Mouse (Mus musculus) gonadal fat pad, adult 2 months (tissue): ENCODE data around the gene Tor1b. TPM values are rescaled to one million over a fixed set of nuclear protein-coding genes. Genes with fewer than 3 reads are reported as not detected.

Source experiments
- DNase-seq: peaks from one replicate; pipeline ENCODE4 v3.0.0-alpha.2; 2012; ENCODE audit warnings: low read depth
- polyA plus RNA-seq: library from polyadenylated mRNA; depleted of rRNA; stranded (reverse); fragments of >200 nt; gene quantifications from 2 replicates; pipeline ENCODE4 v1.2.3, GENCODE M21; 2012; rRNA removed

The Tor1b gene
- polyA plus RNA-seq, 1 experiment = 31.4 TPM

- DNase-seq = no peak
These were observed 37.5 kb downstream of the Tor1b start for GRCm38 (mm10) chr2:30990221-30990620.

GRCm38 (mm10) chr2:30994853-30995252 is 42.1 kb downstream of the Tor1b start:
- no peak for DNase-seq

- DNase-seq = no peak
These were observed 42.8 kb downstream of the Tor1b start for GRCm38 (mm10) chr2:30995432-30995996.

DNA sequence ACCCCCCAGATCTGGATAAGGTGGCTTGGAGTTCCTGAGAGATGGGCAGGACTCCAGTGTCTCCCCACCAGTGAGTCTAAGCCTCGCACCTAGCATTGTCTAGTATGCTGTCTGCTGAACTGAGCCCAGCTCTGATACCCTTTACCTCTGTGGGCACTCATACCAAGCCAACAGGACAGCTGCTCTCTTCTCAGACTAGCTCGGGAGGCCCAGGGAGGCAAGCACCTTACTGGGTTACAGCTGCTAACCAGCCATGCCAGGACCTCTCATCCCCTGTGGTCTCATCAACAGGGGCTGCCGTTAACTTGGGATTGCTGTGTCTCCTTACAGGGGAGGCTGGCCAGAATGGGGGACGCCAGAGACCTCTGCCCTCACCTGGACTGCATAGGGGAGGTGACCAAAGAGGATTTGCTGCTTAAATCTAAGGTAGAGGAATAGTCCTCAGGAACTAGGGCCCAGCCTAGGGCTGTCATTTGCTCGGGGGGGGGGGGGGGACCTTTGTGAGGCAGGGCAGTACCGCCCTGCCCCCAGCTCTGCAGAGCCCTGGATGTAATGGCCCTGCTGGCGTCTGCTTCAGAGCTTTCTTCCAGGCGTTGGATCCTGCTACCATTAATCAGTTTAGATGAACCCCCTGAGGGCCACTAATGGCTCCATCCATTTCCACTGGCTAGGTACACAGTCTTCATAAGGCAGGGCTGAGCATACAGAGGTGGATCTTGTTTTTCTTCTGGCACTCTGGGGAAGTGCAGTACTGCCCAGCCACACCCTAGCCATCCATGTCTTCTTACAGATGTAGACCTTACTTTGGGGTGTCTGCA is 45.9 kb downstream of the Tor1b start:
- no peak for DNase-seq

DNA sequence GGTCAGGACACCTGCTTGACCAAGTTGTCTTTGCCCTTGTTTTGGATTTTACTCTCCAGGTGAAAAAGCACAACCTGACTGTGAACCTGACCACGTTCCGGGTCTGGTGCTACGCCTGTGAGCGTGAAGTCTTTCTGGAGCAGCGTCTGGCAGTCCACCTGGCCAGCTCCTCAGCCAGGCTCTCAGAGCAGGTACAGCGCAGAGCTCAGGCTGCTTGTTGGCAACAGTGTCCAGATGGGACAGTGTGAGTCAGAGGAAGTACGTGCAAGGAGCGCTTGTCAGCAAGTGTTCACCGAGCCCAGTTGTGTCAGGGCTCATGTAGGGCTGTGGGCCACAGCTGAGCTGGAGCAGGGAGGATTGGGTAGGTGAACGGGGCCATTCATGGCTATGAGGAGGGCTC is 50.1 kb downstream of the Tor1b start:
- no peak for DNase-seq

DNA sequence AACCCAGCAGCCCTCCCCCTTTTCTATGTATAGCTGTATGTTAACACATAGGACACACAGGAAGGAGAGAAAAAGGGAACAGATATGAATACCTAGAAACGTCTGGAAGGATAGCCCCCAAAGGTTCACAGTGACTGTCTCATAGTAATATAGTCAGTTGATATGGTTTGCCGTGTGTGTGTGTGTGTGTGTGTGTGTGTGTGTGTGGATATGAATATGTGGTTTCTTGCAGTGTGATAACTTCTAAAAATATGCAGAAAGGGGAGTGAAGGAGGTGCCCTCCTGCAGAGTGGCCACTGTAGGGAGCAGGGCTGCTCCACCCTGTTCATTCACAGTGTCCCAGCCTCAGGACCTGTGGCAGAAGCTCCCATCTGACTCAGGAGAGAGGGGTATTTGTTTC is 52.7 kb downstream of the Tor1b start:
- no peak for DNase-seq

DNA sequence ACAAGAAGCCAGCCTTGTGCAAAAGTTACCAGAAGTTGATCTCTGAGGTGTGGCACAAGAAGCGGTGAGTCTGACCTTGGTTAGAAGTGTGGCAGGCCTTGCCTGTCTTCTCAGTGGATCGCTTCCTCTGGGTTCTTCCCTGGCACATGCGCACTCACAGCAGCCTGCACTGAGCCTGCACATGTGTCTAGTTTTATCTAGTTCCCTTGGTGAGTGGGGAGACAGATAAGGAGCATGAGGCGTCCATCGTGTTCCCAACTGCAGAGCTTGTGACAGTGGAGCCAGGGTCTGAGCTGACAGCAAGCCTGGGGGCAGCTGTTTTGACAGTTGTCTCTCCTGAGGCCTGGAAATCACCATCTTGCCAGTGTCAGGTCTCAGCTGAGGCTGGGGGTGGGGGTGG is 53.7 kb downstream of the Tor1b start:
- no peak for DNase-seq

GRCm38 (mm10) chr2:31007208-31007607 is 54.4 kb downstream of the Tor1b start:
- DNase-seq = no peak

Other genes starting within 250 kb of the Tor1b start
- gene 1700001O22Rik, start 149.3 kb upstream of the Tor1b start, polyA plus RNA-seq = 8.0 and 12.3 TPM in 2 replicates
- 30.0 and 35.6 TPM in 2 replicates for gene Ntmt1, start 145.1 kb upstream of the Tor1b start, polyA plus RNA-seq
- gene Asb6, start 122.6 kb upstream of the Tor1b start, polyA plus RNA-seq = 41.3 and 45.6 TPM in 2 replicates
- gene Prrx2, start 118.0 kb upstream of the Tor1b start, polyA plus RNA-seq = 8.7 and 10.8 TPM in 2 replicates
- 151 and 205 TPM in 2 replicates for gene Ptges, start 23.1 kb upstream of the Tor1b start, polyA plus RNA-seq
- gene Tor1a, start 15.0 kb downstream of the Tor1b start, polyA plus RNA-seq = 37.4 and 41.5 TPM in 2 replicates
- gene BC005624, start 29.2 kb downstream of the Tor1b start, polyA plus RNA-seq = 24.9 and 29.0 TPM in 2 replicates
- gene Usp20, start 29.3 kb downstream of the Tor1b start, polyA plus RNA-seq = 45.1 and 47.0 TPM in 2 replicates
- gene Fnbp1, start 189.0 kb downstream of the Tor1b start, polyA plus RNA-seq = 28.8 and 34.8 TPM in 2 replicates
- 28.7 and 35.0 TPM in 2 replicates for gene Gpr107, start 199.4 kb downstream of the Tor1b start, polyA plus RNA-seq